Mouse (Mus musculus) MEL (cell line): ENCODE data around the gene Accs.

Experiments used
- CHD2 ChIP-seq: IDR thresholded peaks from 2 replicates; pipeline ENCODE4 v1.6.1; 2011; ENCODE audit warnings: low read length, improper control_type of control experiment
- CTCF ChIP-seq, 3 experiments: IDR thresholded peaks in 2 of 3; conservative IDR thresholded peaks in 1 of 3; 2 replicates each; pipeline ENCODE4 v1.5.1; 2011 to 2012; ENCODE audit warnings: low read length in 3 of 3, low read depth in 2 of 3, mild to moderate bottlenecking in 2 of 3, improper control_type of control experiment in 1 of 3, inconsistent platforms in 1 of 3, mixed read lengths in 1 of 3, moderate library complexity in 1 of 3; ENCODE audit not compliant: control insufficient read depth in 1 of 3, insufficient read depth in 1 of 3, poor library complexity in 1 of 3, severe bottlenecking in 1 of 3
- ELF1 ChIP-seq: IDR thresholded peaks from 2 replicates; pipeline ENCODE4 v1.6.1; 2014; ENCODE audit warnings: low read depth, mild to moderate bottlenecking, inconsistent platforms, low read length, improper control_type of control experiment, moderate library complexity
- EP300 ChIP-seq, 2 experiments: IDR thresholded peaks; 2 replicates each; pipeline ENCODE4 v1.6.1; 2011; ENCODE audit warnings: improper control_type of control experiment in 2 of 2, low read length in 2 of 2, low read depth in 1 of 2, mild to moderate bottlenecking in 1 of 2
- KAT2A ChIP-seq: conservative IDR thresholded peaks from 2 replicates; pipeline ENCODE4 v1.6.1; 2012; ENCODE audit warnings: low read depth, low read length, improper control_type of control experiment, inconsistent platforms
- MAZ ChIP-seq: IDR thresholded peaks from 2 replicates; pipeline ENCODE4 v1.6.1; 2012; ENCODE audit warnings: low read depth, mild to moderate bottlenecking, inconsistent platforms, low read length, improper control_type of control experiment
- NELFE ChIP-seq: IDR thresholded peaks from 2 replicates; pipeline ENCODE4 v1.6.1; 2011; ENCODE audit warnings: low read depth, low read length, improper control_type of control experiment
- NRF1 ChIP-seq: IDR thresholded peaks from 2 replicates; pipeline ENCODE4 v1.6.1; 2014; ENCODE audit warnings: low read depth, mild to moderate bottlenecking, inconsistent platforms, low read length, improper control_type of control experiment, moderate library complexity; ENCODE audit not compliant: poor library complexity, insufficient read depth, severe bottlenecking
- POLR2A ChIP-seq, 2 experiments: IDR thresholded peaks; 2 replicates each; pipeline ENCODE4 v1.6.1; 2011 to 2012; ENCODE audit warnings: low read length in 2 of 2, mild to moderate bottlenecking in 2 of 2, control low read depth in 1 of 2, improper control_type of control experiment in 1 of 2, low read depth in 1 of 2, moderate library complexity in 1 of 2; ENCODE audit not compliant: control insufficient read depth in 1 of 2, insufficient read depth in 1 of 2, poor library complexity in 1 of 2
- ZNF384 ChIP-seq: IDR thresholded peaks from 2 replicates; pipeline ENCODE4 v1.6.1; 2012; ENCODE audit warnings: low read depth, mild to moderate bottlenecking, inconsistent platforms, low read length, improper control_type of control experiment

GRCm38 (mm10) chr2:93871411-93871925, 21.7 kb upstream of the Accs start:
- TF ChIP-seq CHD2 (no peak), MAZ (no peak), ZNF384 (no peak), ELF1 (no peak), KAT2A (no peak), EP300 (IDR thresholded peaks at IDR 0.05; ENCODE audit: low read depth in 1 of 2, low read length in 2 of 2) (no peak), POLR2A (IDR thresholded peaks at IDR 0.05; ENCODE audit: control insufficient read depth in 1 of 2, insufficient read depth in 1 of 2, low read depth in 1 of 2, low read length in 2 of 2, poor library complexity in 1 of 2) (no peak), CTCF (IDR thresholded peaks at IDR 0.05 in 2 of 3, conservative IDR thresholded peaks at IDR 0.05 in 1 of 3; ENCODE audit: control insufficient read depth in 1 of 3, insufficient read depth in 1 of 3, low read depth in 2 of 3, low read length in 3 of 3, poor library complexity in 1 of 3, severe bottlenecking in 1 of 3) (no peak), NRF1 (no peak), NELFE (no peak)
